Mouse (Mus musculus): Measurements from ENCODE around the gene Sumo1. TPM values are rescaled to one million over a fixed set of nuclear protein-coding genes. Genes with fewer than 3 reads are reported as not detected.
"Not testable (repeated sequence)": the region's sequence is repeated elsewhere in the genome, so short reads cannot be mapped to it uniquely, and the experiment has no call there.

Gene Sumo1
- polyA plus RNA-seq, 1 experiment = 140 TPM

GRCm38 (mm10) chr1:59651201-59651819 lies 19.3 kb downstream of the Sumo1 start:
- H3K27ac ChIP-seq (ENCODE audit: control insufficient read depth, insufficient read depth, low read depth, low read length, poor library complexity) = no peak overlapping the region
- 60% methylated on average over 3 of the region's 3 CpGs for WGBS
- no peak for TF ChIP-seq POLR2A (IDR thresholded peaks at IDR 0.05; ENCODE audit: borderline replicate concordance, control insufficient read depth, low read depth, low read length)
- no peak for TF ChIP-seq CTCF (IDR thresholded peaks at IDR 0.05; ENCODE audit: control insufficient read depth, insufficient read depth, low read length)

DNA sequence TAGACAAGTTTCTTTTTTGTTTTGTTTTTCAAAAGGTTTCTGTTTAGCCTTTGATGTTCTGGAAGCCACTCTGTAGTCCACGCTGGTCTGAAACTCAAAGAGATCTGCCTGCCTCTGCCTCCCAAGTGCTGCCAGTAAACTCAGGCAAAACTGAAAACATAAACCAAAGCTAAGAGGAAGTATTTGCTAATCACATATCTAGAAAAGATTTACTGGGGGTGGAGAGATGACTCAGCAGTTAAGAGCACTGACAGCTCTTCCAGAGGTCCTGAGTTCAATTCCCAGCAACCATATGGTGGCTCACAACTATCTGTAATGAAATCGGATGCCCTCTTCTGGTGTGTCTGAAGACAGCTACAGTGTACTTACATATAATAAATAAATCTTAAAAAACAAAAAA lies 24.1 kb downstream of the Sumo1 start:
- H3K27ac ChIP-seq (ENCODE audit: control insufficient read depth, insufficient read depth, low read depth, low read length, poor library complexity); H3K4me1 ChIP-seq (ENCODE audit: control insufficient read depth, insufficient read depth, low read length); H3K4me3 ChIP-seq (replicated peaks; ENCODE audit: control insufficient read depth, low read depth, low read length): not testable (repeated sequence)
- 85% methylated on average over 2 of the region's 2 CpGs for WGBS

More at GRCm38 (mm10) chr1:59651201-59651819, 19.3 kb downstream of the Sumo1 start:
- no peak overlapping the region for H3K4me3 ChIP-seq (replicated peaks; ENCODE audit: control insufficient read depth, low read depth, low read length)
- H3K4me1 ChIP-seq (ENCODE audit: control insufficient read depth, insufficient read depth, low read length) = no peaks in the 10 kb centered on the region

DNA sequence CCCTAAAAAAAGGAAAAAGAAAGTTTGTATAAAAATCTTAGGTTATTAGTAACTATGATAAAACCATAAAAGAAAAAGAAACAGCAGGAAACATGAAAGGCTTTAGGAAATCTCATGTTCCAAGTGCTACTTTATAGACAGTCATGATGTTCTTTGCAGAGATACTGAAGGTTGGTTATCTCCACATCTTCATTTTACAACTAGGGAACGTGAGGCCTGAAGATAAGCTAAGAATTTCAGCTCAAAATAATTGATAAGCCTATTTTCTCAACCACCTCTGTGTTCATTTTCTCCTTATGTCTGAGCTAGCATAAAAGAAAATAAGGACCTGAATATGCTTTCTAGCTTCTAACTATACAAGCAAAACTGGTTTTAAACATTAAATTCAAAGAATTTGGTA lies 28.1 kb downstream of the Sumo1 start:
- Histone ChIP-seq H3K27ac (ENCODE audit: control insufficient read depth, insufficient read depth, low read depth, low read length, poor library complexity) (no peak overlapping the region), H3K4me1 (ENCODE audit: control insufficient read depth, insufficient read depth, low read length) (no peaks in the 10 kb centered on the region), H3K4me3 (replicated peaks; ENCODE audit: control insufficient read depth, low read depth, low read length) (no peak overlapping the region)
- TF ChIP-seq POLR2A (IDR thresholded peaks at IDR 0.05; ENCODE audit: borderline replicate concordance, control insufficient read depth, low read depth, low read length) (no peak), CTCF (IDR thresholded peaks at IDR 0.05; ENCODE audit: control insufficient read depth, insufficient read depth, low read length) (no peak)
- 52% methylated on average over 1 of the region's 1 CpGs for WGBS

- Histone ChIP-seq H3K4me3 (replicated peaks; ENCODE audit: control insufficient read depth, low read depth, low read length) (no peak overlapping the region), H3K4me1 (ENCODE audit: control insufficient read depth, insufficient read depth, low read length) (no peaks in the 10 kb centered on the region), H3K27ac (ENCODE audit: control insufficient read depth, insufficient read depth, low read depth, low read length, poor library complexity) (no peak overlapping the region)
- no peak for TF ChIP-seq CTCF (IDR thresholded peaks at IDR 0.05; ENCODE audit: control insufficient read depth, insufficient read depth, low read length)
- no peak for TF ChIP-seq POLR2A (IDR thresholded peaks at IDR 0.05; ENCODE audit: borderline replicate concordance, control insufficient read depth, low read depth, low read length)
- WGBS = 77% methylated on average over 3 of the region's 3 CpGs
Measured at GRCm38 (mm10) chr1:59638371-59638770, 32.3 kb downstream of the Sumo1 start.

DNA sequence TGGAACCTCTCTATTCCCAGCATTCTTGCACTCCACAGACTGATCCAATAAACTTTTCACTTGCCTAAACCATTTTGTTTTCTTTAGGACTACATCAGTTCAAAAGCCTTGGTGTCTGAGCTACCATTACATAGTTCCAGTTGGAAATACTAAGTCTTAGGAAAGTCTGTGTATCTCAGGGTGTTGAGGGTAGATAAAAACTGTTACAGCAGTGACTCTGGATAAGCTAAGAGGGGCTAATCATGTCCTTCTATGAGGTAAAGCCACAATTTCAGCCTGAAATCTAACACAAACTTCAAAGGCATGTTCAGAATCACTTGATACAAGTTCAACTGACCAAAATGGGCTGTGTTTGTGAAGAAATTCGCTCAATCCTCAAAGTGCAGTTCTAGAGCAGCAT lies 34.3 kb downstream of the Sumo1 start:
- TF ChIP-seq CTCF (IDR thresholded peaks at IDR 0.05; ENCODE audit: control insufficient read depth, insufficient read depth, low read length) (no peak), POLR2A (IDR thresholded peaks at IDR 0.05; ENCODE audit: borderline replicate concordance, control insufficient read depth, low read depth, low read length) (no peak)
- no peaks in the 10 kb centered on the region; the same call in 1 of the 2 replicates for H3K4me1 ChIP-seq (ENCODE audit: control insufficient read depth, insufficient read depth, low read length)
- WGBS = 62% methylated on average over 1 of the region's 1 CpGs
- H3K4me3 ChIP-seq (replicated peaks; ENCODE audit: control insufficient read depth, low read depth, low read length) = no peak overlapping the region
- no peak overlapping the region for H3K27ac ChIP-seq (ENCODE audit: control insufficient read depth, insufficient read depth, low read depth, low read length, poor library complexity)

- Histone ChIP-seq H3K4me1 (ENCODE audit: control insufficient read depth, insufficient read depth, low read length) (no peaks in the 10 kb centered on the region; the same call in 1 of the 2 replicates), H3K4me3 (replicated peaks; ENCODE audit: control insufficient read depth, low read depth, low read length) (no peak overlapping the region), H3K27ac (ENCODE audit: control insufficient read depth, insufficient read depth, low read depth, low read length, poor library complexity) (no peak overlapping the region)
- TF ChIP-seq CTCF (IDR thresholded peaks at IDR 0.05; ENCODE audit: control insufficient read depth, insufficient read depth, low read length) (no peak), POLR2A (IDR thresholded peaks at IDR 0.05; ENCODE audit: borderline replicate concordance, control insufficient read depth, low read depth, low read length) (no peak)
- 35% methylated on average over 6 of the region's 6 CpGs for WGBS
Measured at GRCm38 (mm10) chr1:59633056-59633455, 37.6 kb downstream of the Sumo1 start.

- no peak for TF ChIP-seq POLR2A (IDR thresholded peaks at IDR 0.05; ENCODE audit: borderline replicate concordance, control insufficient read depth, low read depth, low read length)
- TF ChIP-seq CTCF (IDR thresholded peaks at IDR 0.05; ENCODE audit: control insufficient read depth, insufficient read depth, low read length) = no peak
- Histone ChIP-seq H3K4me1 (ENCODE audit: control insufficient read depth, insufficient read depth, low read length) (no peaks in the 10 kb centered on the region; the same call in 1 of the 2 replicates), H3K4me3 (replicated peaks; ENCODE audit: control insufficient read depth, low read depth, low read length) (no peak overlapping the region), H3K27ac (ENCODE audit: control insufficient read depth, insufficient read depth, low read depth, low read length, poor library complexity) (no peak overlapping the region)
- 64% methylated on average over 5 of the region's 5 CpGs for WGBS
Measured at GRCm38 (mm10) chr1:59631986-59632659, 38.5 kb downstream of the Sumo1 start.

DNA sequence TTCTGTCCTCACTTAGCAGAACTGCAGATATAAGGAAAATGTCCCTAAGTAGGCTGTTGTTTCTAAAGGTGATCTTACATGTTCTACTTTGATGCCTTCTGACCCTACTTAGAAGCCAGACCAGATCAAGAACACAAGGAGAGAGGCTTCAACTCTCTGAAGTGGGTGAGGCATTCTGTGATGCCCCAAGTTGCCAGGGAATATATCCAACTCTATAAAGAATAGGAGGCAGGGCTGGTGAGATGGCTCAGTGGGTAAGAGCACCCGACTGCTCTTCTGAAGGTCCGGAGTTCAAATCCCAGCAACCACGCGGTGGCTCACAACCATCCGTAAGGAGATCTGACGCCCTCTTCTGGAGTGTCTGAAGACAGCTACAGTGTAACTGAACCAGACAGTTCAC lies 40.3 kb downstream of the Sumo1 start:
- not testable (repeated sequence) for H3K4me1 ChIP-seq (ENCODE audit: control insufficient read depth, insufficient read depth, low read length); H3K4me3 ChIP-seq (replicated peaks; ENCODE audit: control insufficient read depth, low read depth, low read length); H3K27ac ChIP-seq (ENCODE audit: control insufficient read depth, insufficient read depth, low read depth, low read length, poor library complexity)
- WGBS = 94% methylated on average over 6 of the region's 6 CpGs

DNA sequence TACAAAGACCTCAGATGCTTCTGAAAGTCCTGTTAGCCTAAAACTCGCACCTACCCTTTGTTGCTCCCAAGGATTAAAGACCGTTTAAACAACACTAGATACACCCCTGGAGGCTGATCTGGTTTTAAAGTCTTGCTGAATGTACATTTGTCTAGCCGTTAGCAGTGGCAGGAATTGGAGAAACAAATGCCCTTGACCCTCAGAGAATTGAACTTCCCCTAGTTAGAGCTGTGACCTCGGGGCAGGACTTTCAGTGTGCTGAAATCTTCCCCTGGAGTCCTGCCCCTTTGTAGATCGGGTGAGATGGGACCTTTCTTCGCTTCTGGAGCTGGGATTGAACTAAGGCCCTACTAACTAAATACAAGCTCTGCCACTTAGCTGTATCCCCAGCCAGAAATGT lies 41.4 kb downstream of the Sumo1 start:
- Histone ChIP-seq H3K4me1 (ENCODE audit: control insufficient read depth, insufficient read depth, low read length) (no peaks in the 10 kb centered on the region; the same call in 1 of the 2 replicates), H3K27ac (ENCODE audit: control insufficient read depth, insufficient read depth, low read depth, low read length, poor library complexity) (no peak overlapping the region), H3K4me3 (replicated peaks; ENCODE audit: control insufficient read depth, low read depth, low read length) (no peak overlapping the region)
- no peak for TF ChIP-seq POLR2A (IDR thresholded peaks at IDR 0.05; ENCODE audit: borderline replicate concordance, control insufficient read depth, low read depth, low read length)
- no peak for TF ChIP-seq CTCF (IDR thresholded peaks at IDR 0.05; ENCODE audit: control insufficient read depth, insufficient read depth, low read length)
- 66% methylated on average over 6 of the region's 6 CpGs for WGBS
